Mouse (Mus musculus): ENCODE measurements around the gene Fbxl18.
A peak's percentile ranks its signal among the peaks of the same experiment; 100 is the strongest.

GRCm38 (mm10) chr5:142935642-142936335, 40.6 kb upstream of the Fbxl18 start:
- no peak for TF ChIP-seq POLR2A (IDR thresholded peaks at IDR 0.05; ENCODE audit: control insufficient read depth, low read depth, low read length)
- TF ChIP-seq CTCF (IDR thresholded peaks at IDR 0.05; ENCODE audit: control insufficient read depth, insufficient read depth, insufficient replicate concordance, low read depth, low read length) = peak; percentile 29; the same call in 1 of the 2 replicates
